Mouse (Mus musculus): ENCODE measurements around the gene Shq1.

Gene Shq1

DNA sequence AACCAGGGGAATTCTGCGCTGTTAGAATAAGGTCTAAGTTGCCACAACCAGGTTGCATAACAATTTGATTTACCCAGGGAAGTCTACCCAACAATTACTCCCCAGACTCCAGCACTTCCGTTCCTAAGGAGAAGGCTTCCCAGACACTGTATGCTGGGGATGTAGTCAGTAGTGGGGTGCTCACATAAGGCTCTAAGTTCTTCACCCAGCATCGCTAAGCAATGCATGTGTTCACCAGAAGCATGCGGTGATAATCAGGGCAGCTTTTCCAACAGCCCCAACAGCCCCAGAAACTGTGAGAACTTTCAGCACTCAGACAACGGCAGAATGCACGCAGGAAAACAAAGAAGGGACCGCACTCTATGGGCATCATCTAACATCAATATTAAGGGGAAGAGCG lies 77.1 kb downstream of the Shq1 start:
- no peak for DNase-seq

DNA sequence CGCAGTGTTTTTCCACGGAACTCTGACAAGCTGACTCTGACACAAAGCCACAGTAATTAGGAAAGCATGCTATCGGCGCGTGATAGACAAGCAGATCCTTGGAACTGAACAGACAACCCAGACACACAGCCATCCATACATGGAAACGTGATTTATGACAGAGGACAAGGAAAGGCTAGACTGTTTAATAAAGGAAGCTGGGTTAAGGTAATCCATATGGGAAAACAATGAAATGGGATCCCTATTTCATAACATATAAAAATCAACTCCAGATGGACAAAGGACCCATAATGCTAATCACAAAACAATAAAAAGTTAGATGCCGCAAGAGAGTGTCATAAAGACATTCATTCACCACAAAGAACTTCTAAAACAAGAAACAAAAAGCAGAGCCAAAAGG lies 78.0 kb downstream of the Shq1 start:
- DNase-seq = no peak

DNA sequence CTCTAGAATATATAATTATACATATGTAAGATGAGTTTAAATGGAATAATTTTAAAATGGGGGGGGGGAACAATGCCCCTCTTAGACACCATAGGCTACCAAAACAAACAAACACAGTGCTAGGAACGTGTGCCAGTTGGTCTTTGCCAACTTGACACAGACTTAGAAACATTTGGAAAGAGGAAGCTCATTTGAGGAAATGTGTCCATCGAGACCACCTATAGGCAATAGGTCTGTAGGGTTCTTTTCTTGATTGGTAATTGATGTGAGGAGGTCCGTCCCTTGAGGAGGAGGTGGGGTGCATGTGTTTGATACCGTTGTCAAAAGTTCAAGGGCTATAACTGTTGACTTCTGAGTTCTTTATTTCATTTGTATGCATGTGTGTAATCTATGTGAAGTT lies 80.4 kb downstream of the Shq1 start:
- no peak for DNase-seq

DNA sequence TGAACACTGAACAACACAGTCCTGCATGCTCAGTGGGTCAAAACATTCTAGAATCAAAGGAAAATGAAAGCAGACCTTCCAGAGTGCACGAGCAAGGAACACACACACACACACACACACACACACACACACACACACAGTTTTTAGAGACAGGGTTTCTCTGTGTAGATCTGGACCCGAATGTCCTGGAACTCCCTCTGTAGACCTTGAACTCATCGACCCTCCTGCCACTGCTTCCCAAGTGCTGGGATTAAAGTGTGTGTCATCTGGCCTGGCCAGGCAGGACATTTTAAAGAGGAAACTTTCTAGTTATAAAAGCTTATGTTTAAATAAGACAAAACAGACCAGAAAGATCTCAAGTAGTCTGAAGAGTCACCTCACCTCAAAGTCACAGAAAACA lies 82.1 kb downstream of the Shq1 start:
- DNase-seq = no peak

DNA sequence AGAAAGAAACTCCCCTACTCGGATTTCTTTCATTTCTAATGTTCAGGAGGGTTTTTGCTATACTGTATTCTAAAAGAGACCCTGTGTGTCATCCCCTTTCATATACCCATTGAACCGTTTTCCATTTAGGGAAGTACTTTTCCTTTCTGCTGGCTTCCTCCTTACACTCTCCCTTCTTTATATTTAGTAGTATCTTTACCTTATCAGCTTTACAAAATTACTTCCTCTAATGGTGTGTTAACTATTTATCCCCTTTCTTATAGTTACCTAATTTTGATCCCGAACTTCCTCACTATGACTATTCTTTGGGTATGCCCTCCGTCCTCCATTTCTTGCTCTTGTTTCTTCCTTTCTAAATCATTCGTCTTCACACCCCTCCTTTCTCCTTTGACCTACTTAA lies 84.2 kb downstream of the Shq1 start:
- no peak for DNase-seq

DNA sequence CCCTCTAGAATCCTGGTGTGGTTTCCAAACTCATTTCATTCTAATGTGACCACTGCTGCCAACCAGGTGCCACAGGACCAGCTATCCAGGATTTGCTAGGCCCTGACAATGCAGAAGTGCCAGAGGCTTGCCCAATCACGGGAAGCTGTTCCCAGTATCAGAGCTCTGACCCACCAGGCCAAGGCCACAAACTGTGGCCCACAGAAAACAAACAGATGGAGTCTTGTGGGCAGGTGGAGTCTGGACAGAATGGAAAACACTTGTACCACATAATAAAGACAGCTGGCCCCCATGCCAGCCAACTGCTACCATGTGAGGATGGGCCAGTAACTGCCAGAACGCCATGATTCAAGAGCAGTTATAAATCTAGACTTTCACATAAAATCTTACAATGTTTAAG lies 89.0 kb downstream of the Shq1 start:
- DNase-seq = no peak

DNA sequence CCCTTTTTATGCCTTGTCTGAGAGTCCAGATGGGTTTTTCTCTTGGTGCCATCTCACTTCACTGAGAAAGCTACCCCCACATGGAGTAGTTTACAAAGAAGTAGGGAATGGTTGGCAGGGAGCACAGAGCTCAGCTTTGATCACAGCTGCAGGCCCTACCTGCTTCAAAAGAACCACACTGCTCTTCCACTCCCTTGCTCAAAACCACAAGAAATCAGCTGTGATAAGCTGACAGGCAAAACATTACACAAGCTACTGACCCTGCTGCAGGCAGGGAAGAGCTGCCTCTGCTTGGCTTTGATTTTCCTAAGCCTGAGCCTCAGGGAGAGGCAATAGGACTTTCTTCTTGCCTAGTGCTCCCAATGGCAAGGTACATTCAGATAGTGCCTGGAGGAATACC lies 89.9 kb downstream of the Shq1 start:
- DNase-seq = no peak

DNA sequence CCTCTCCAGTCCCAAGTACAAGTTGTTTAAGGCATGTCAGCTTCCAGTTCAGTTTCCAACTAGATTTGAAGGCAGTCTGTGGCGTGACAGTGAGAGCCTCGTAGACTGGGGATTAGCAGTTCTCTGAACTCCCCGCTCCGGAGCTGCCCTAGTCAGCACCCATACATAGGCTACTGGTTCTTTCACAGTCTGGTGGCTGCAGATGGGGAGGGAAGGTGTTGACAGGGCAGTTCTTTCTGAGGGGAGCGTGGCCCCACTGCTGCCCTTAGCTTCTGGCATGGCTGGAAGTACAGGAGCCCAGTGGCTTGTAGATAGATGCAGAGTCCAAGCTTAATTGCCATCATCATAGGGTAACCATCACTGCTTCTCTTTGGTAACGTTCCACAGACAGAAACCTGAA lies 93.4 kb downstream of the Shq1 start:
- no peak for DNase-seq

DNA sequence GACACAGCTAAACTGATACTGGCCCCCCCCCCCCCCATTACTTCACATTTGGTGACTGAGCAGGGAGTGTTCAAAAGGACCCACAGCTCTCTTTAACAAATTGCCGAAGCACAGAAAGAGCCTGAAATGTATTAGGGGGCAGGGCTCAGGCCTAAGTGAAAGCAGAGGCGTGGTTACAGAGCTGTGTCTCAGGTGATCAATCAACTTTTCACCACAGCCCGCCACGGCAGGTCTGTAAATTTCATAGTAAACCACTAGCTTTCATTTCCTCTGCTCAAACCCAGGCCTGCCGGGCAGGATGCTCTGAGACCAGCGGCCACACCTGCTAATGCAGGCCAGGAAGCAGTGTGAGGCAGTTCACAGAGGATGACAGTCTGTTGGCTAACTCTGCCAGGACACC lies 94.8 kb downstream of the Shq1 start:
- DNase-seq = no peak

DNA sequence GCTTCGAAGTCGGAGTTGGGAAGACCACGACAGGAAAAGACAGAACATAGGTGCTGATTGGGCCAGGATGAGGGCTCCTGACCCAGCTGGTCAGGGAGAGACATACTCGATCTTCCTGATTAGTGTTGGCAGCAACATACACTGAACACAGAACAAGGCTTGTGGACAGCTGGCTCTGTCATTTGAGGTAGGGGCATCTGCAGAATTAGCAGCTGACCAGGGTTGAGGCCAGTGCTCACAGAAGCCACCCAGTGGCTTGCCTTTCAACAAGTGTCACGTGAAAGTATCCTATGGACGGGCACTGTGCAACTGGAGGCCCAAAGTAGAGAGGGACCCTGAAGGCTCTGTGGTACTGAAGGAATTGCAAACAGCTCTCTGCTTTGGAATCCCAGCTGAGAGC lies 104.2 kb downstream of the Shq1 start:
- DNase-seq = no peak

DNA sequence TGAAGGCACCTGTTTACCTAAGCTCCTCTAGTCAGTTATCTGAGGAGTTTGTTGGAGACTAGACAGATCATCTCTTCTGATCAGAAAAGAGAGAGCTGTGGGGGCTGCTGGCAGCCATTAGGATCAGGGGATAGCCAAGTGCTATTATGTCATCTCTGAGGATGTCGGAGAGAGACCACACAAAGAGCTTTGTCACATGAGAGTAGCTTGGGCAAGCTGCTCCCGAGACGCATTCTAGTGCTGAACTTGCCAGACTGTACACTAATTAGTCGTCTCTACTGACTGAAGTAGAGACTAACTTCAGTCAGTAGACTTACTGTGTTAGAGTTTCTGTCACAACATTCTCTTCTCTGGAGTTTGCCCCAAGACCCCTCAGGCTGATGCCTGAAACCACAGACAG lies 106.4 kb downstream of the Shq1 start:
- no peak for DNase-seq

DNA sequence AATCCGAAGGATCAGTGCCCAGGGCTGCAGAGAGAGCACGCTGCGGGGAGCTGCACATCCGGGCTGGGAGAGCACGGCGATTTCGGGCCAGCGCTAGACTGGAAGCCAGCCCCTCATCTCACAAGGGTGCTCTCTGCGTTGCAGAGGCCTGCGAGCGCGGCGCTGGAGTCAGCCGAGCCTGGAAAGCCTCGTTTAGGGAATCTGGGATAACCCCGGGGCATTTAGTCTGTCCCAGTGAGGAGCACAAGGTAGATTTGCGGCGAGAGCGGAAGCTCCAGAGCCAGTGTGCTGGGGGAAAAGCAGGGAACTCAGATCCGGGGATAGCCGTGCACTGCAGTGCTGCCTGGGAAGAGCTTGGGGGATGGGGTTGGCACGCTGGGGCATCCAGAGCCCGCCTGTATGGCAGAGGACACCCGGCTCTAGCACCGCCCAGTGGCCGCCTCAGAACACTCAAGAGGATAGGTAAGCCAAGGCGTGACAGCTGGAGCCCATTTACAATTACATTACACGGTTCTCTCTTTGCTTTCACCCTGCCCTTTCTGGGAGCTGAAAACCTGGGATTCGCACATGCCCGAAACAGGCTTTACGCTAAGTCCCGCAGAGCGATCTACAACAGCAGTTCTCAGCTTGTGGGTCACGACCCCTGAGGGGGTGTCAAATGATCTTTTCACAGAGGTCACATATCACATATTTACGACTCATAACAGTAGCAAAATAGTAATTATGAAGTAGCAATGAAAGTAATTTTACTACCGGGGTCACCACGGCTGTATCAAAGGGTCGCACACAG lies 107.2 kb downstream of the Shq1 start:
- DNase-seq = peak; percentile 75

DNA sequence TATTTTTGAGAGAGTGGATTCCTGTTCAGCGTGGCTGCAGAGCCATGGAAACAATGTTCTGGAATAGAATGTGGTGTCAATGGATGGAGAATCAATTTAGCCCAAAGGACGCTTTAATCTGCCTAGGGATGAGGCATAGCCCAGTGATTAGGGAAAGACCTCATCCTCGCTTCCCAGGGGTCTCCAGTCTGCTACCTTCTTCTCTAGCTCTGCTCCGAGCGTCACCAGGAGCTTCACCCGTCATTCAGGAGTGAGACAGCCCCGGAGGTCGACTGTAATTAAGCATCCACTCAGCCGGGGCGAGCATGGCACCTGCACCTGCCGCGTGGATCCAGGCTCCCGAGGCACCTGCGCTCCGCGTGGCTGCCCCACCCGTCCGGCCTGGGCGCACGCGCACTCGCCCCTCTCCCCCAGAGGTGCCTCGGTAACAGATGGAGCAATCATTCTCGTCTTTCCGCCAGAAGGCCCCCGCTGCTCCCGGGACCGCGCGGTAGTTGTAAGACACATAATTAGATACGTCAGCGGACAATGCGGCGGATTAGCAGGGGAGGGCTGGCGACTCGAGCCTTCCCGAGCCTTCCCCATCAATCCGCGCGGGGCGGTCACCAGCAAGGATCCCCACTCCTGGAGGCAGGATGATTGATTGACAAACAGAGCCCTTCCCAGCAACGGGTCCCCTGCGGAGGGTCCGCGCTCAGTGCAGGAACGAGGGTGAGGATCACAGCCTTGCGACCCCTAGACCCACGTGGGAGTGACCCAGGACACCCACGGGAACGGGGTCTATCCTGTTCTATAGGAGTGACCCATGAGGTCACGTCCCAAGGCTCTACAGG lies 108.0 kb downstream of the Shq1 start:
- peak; percentile 29 for DNase-seq

DNA sequence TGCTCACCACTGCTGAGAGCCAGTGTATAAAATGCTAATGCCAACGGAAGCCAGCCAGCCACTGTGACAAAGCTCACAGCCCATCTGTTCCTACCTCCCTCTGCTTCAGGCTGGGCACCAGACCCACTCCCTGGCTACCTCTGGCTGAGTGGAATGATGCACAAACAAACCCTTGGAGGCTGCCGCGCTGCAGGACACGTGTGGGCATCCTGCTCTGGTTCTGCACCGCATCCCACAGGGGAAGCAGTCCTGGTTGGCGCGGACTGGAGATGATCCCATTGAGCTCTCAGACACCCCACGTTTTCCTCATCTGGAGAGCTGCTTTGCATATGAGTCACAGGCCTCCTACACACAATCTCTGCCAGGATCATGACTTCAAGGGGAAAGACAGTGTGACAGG lies 112.9 kb downstream of the Shq1 start:
- DNase-seq = no peak

DNA sequence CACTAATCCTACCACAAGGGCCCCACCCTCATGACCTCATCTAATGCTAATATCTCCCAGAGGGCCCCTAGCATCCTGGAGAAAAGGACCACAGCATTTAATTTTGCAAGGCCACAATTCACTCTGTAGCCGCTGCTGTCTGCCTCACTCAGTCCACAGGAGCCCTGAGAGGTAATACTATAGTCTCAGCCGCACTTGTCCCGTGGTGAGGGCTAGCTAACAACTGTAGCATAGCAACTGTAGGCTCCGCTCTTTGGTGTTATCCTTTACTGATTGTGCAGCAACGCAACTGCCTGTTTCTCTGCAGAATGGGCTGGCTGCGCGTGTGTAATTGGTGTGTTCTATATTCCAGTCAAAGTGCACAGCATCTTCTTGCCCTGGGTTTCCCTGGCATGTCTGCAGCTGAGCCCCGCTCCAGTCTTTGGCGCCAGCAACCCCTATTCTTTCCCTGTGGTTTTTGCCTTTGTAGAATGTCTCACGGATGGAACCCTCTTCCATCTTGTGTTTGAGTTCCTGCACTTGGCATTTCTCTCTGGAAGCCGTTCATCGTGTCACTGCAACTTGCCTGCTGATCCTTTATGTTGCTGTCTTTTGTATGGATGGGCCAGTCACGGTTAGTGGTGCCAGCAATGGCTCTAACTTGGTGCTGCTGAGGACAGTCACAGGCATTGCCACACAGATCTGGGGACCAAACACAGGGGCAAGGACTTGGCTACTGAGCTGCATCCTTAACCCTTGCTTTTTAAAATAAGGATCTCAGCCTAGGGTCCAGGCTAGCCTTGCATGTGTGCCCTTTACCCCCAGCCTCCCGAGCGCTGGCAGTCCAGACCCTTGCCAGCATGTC lies 128.6 kb downstream of the Shq1 start:
- no peak for DNase-seq

DNA sequence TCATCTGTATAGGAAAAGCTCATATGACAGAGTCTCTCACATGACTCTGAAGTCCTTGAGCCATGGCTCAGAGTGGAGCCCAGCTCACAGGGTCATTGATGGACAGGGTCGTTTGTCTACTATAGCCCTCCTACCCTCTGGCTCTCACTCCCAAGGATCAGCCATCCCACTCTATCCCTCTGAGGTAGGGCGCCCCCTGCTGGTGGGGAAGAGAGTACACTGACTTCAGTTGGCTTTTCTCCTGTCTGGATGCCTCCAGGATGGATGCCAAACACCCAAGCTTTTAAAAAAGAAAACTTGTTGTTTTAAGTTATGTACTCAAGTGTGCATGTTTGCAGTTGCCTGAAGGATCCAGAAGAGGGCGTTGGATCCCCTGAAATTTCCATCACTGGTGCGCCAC lies 131.3 kb downstream of the Shq1 start:
- no peak for DNase-seq

DNA sequence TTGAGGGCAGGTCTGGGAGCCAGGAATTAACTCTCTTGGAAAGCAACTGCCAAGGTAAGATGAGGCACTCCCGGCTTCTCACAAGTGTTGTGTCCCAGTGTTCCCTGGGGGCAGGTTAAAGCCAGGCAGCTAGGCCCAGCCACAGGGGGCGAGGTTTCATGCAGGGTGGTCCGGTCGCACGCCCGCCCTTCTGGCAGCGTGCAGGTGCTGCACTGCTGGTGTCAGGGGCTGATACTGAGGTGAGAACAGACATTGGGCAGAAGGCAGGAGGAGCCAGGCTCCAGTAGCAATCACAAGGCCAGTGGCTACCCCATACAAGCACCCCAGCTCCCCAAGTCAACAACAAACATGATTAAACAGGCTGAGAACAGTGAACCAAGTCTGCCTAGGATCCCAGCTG lies 132.4 kb downstream of the Shq1 start:
- no peak for DNase-seq

DNA sequence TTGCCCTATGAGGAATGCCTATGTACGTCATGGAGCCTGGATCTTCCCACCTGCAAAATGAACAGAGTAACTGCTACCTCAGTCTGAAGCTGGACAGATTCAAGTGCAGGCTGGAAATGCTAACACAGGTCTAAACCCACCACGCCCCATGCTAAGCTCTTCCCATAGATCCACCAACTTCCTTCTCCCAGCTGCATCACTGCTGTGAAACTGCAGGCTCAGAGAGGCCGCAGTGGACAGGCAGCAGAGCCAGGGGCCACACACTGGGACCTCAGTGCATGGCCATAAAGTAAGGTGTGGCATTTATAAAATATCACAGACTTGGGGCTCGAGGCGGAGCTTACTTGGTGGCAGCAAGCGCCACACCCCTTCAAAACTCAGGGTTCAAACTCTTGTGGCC lies 133.0 kb downstream of the Shq1 start:
- no peak for DNase-seq

DNA sequence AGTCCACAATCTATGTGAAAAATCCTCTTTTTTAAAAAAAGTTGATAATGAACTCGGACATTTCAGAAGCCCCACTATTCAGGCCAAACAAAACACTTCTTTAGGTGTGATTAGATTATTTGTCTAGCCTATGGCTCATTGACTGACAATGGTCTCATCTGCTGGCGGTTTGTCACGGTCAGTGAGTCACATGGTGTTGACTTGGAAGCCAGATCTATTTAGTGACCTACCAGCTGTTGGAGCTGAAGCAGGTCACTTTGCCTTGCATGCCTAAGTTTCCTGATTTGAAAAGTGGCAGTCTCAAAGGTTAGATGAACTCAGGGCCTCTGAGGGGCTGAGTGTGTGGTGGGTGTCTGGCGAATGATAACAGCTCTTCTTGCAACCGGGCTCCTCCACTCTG lies 133.9 kb downstream of the Shq1 start:
- DNase-seq = no peak

DNA sequence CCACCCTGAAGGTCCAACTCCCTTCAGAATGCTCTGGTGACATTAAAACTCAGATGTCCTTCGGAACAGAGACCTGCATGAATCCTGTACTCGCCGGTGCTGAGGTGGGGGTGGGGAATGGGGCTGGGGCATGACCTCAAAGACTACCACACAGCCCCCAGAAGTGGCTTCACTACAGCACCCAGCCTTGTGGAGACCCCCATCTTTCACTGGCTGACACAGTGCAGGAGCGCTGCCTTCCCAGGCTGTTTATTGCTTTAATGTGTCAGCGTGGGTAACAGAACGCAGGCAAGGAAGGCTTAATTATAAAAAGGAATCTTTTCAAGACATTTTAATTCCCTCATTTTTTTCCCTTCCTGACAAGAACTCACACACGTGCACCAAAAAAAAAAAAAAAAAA lies 137.6 kb downstream of the Shq1 start:
- no peak for DNase-seq

DNA sequence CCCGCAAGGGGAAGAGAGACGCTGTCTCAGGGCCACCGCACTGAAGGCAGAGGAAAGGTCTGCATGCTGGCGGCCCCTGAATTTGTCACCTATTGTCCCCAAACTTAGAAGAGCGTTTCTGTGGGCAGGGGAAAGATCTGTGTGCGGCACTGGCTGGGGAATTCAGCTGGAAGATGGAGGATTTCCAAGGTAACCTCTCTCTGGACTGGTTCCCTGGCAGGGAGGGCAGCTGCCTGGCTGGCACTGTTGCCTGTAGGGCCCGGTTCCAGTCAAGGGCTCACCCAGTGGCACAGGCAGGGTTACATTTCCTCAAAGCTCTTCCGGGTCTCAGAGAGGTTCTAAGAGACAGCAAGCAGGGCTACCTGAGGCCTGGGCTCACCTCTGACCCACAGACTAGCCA lies 138.6 kb downstream of the Shq1 start:
- no peak for DNase-seq

DNA sequence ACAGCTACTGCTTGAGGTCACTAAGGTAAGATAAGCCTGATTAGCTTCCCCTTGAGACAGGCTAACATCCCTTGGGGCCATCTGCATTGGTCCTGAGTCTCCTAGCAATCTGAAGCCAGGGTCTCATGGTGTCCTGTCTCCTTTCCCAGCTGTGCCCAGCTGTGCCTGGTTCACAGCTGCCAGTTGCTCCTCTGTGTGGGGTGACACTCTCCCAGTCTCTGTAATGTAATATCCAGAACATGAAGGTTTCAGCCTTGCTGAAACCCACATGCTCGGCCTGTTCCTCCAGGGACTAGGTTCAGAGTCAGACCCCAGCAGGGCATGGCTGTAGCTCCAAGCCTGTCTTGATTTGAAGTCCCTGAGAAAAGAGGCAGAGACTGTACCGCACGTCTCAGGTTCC lies 141.3 kb downstream of the Shq1 start:
- DNase-seq = no peak

DNA sequence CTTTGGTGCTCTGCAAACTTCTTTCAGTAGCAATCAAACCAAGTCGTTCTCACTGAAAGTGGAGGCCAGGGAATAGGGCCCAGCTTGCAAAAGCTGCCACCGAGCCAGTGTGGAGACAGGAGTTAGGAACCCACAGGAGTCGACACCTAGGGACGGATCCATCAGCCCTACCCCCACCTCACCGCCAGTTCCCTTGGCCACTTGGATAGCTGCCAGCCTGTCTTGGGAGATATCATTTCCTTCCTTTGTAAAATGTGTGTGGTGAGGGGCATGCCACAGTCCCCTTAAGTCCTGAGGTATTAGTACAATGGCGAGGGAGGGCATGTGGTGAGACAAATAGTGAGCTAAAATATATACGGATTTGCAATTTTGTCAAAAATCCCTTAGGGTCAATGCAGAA lies 142.4 kb downstream of the Shq1 start:
- no peak for DNase-seq

DNA sequence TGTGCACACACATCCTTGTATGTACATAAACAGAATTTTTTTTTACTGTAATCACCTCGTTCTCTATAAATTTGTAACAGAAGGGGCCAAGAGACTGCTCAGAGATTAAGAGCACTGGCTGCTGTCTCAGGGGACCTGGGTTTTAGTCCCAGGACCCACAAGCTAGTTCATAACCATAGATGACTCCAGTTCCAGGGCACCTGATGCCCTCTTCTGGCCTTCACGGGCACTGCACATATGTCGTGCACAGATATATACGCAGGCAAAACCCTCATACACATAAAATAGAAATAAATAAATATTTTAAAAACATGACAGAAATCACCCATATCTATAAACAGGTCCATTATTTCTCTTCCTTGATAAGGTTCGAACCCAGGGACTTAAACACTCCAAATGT lies 143.0 kb downstream of the Shq1 start:
- DNase-seq = no peak

All from kidney, postnatal 14 days (tissue).